Mouse (Mus musculus) lung, adult 2 months (tissue): ENCODE results near the gene Tgoln1. TPM values are rescaled to one million over a fixed set of nuclear protein-coding genes. Genes with fewer than 3 reads are reported as not detected.
A peak's percentile ranks its signal among the peaks of the same experiment; 100 is the strongest.

Source experiments
- DNase-seq: peaks from one replicate; pipeline ENCODE4 v3.0.0; 2022
- H3K4me1 ChIP-seq: fragments of 200-500 bp; 2 replicates; pipeline ENCODE4 v1.6.1; 2011; ENCODE audit warnings: low read length; ENCODE audit not compliant: control insufficient read depth, insufficient read depth
- H3K4me3 ChIP-seq: fragments of 200-500 bp; replicated peaks from 2 replicates; pipeline ENCODE3; 2011; ENCODE audit warnings: low read depth, mild to moderate bottlenecking, control low read depth, low read length; ENCODE audit errors: extremely low read depth
- CTCF ChIP-seq: fragments of 200-500 bp; IDR thresholded peaks from 2 replicates; pipeline ENCODE4 v1.5.1; 2011; ENCODE audit warnings: mild to moderate bottlenecking, low read length, control low read depth; ENCODE audit not compliant: insufficient read depth
- POLR2A ChIP-seq: fragments of 200-500 bp; IDR thresholded peaks from 2 replicates; pipeline ENCODE4 v1.6.1; 2011; ENCODE audit warnings: low read depth, mild to moderate bottlenecking, control low read depth, low read length, borderline replicate concordance; ENCODE audit errors: extremely low read depth
- WGBS: fragments of 180-500 bp; shearing (Covaris S2); methylation state at CpG from one replicate; pipeline ENCODE4 v1.1.7; 2018; 5-methylcytosine and 5-hydroxymethylcytosine counted together
- polyA plus RNA-seq: library from polyadenylated mRNA; depleted of rRNA; stranded (reverse); fragments of >200 nt; gene quantifications from 2 replicates; pipeline ENCODE4 v1.2.3, GENCODE M21; 2012

Tgoln1 gene
- polyA plus RNA-seq, 1 experiment: 72.4 TPM

- H3K4me1 ChIP-seq: peaks cover 2% of the 10 kb centered on the region; the same call in 1 of the 2 replicates
- no peak overlapping the region for H3K4me3 ChIP-seq
- TF ChIP-seq CTCF: no peak
- TF ChIP-seq POLR2A: no peak
- DNase-seq: no peak
- 16% methylated on average over 12 of the region's 12 CpGs for WGBS
Observed at GRCm38 (mm10) chr6:72619734-72620532, 3.1 kb upstream of the Tgoln1 start.

- 14% methylated on average over 25 of the region's 25 CpGs for WGBS
- TF ChIP-seq POLR2A (no peak), CTCF (no peak)
- no peak for DNase-seq
- H3K4me3 ChIP-seq: peak overlapping the region; percentile 92
- peaks cover 5% of the 10 kb centered on the region; the same call in 1 of the 2 replicates for H3K4me1 ChIP-seq
Observed at GRCm38 (mm10) chr6:72615561-72616375, 1.0 kb downstream of the Tgoln1 start.

- Histone ChIP-seq H3K4me1 (peaks cover 5% of the 10 kb centered on the region; the same call in 1 of the 2 replicates), H3K4me3 (peak overlapping the region; percentile 24)
- TF ChIP-seq CTCF (no peak), POLR2A (no peak)
- 34% methylated on average over 2 of the region's 2 CpGs for WGBS
- no peak for DNase-seq
Observed at GRCm38 (mm10) chr6:72615151-72615550, 1.6 kb downstream of the Tgoln1 start.

- no peak overlapping the region for H3K4me3 ChIP-seq
- DNase-seq: no peak
- TF ChIP-seq CTCF: no peak
- TF ChIP-seq POLR2A: no peak
- WGBS: 50% methylated on average over 4 of the region's 4 CpGs
- peaks cover 5% of the 10 kb centered on the region; the same call in 1 of the 2 replicates for H3K4me1 ChIP-seq
Observed at GRCm38 (mm10) chr6:72610261-72610660, 6.5 kb downstream of the Tgoln1 start.

- DNase-seq: no peak
- TF ChIP-seq POLR2A (no peak), CTCF (no peak)
- 57% methylated on average over 4 of the region's 4 CpGs for WGBS
- no peaks in the 10 kb centered on the region; the same call in 1 of the 2 replicates for H3K4me1 ChIP-seq
- H3K4me3 ChIP-seq: no peak overlapping the region
Observed at GRCm38 (mm10) chr6:72608662-72609184, 8.1 kb downstream of the Tgoln1 start.

GRCm38 (mm10) chr6:72607676-72608075, 9.1 kb downstream of the Tgoln1 start:
- H3K4me1 ChIP-seq: no peaks in the 10 kb centered on the region; the same call in 1 of the 2 replicates
- DNase-seq: no peak
- WGBS: 61% methylated on average over 5 of the region's 5 CpGs
- no peak overlapping the region for H3K4me3 ChIP-seq
- TF ChIP-seq CTCF (no peak), POLR2A (no peak)

GRCm38 (mm10) chr6:72607060-72607459, 9.7 kb downstream of the Tgoln1 start:
- TF ChIP-seq CTCF (no peak), POLR2A (no peak)
- Histone ChIP-seq H3K4me3 (no peak overlapping the region), H3K4me1 (no peaks in the 10 kb centered on the region; the same call in 1 of the 2 replicates)
- DNase-seq: no peak
- WGBS: 84% methylated on average over 4 of the region's 4 CpGs

- TF ChIP-seq CTCF (no peak), POLR2A (no peak)
- Histone ChIP-seq H3K4me3 (no peak overlapping the region), H3K4me1 (peaks cover under 1% of the 10 kb centered on the region; the same call in 1 of the 2 replicates)
- 72% methylated on average over 2 of the region's 2 CpGs for WGBS
- no peak for DNase-seq
Observed at GRCm38 (mm10) chr6:72604066-72604465, 12.7 kb downstream of the Tgoln1 start.

GRCm38 (mm10) chr6:72601732-72602131, 15.1 kb downstream of the Tgoln1 start:
- WGBS: 14% methylated on average over 1 of the region's 1 CpGs
- peak; percentile 85 for DNase-seq

More at GRCm38 (mm10) chr6:72601732-72602131, 15.1 kb downstream of the Tgoln1 start:
- Histone ChIP-seq H3K4me3 (no peak overlapping the region), H3K4me1 (peaks cover 6% of the 10 kb centered on the region; the same call in 1 of the 2 replicates)
- TF ChIP-seq POLR2A (0 out of 2 replicates have a peak, but pooled peaks have one; percentile 9), CTCF (peak; percentile 93)
